Mouse (Mus musculus): ENCODE measurements around the gene Kcns1. TPM values are rescaled to one million over a fixed set of nuclear protein-coding genes. Genes with fewer than 3 reads are reported as not detected.

Kcns1 gene
- total RNA-seq, 2 experiments from 2014 or later = 20.3 to 20.7 TPM

DNA sequence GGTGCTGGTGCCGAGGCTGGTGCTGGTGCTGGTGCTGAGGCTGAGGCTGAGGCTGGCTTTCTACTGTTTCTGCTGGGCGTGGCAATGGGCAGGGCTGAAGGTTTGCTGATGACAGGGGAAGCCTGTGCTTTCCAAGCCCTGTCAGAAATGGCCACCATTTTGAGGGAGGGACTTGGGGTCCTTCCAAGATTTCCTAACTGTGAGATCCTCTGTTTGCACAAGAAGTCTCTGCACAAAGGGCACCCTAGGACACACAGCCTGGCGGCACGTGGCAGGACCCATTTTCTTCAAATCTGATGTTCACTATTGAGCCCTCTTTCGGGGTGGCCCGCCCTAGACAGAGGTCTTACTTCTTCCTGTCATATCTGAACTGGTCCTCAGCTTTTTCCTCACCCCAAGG, 19.7 kb upstream of the Kcns1 start, which contains the start of gene Wfdc12:
Gene Wfdc12 (minus strand): TSS at position 33 of the 400 bp plus-strand sequence.
- TF ChIP-seq CTCF (IDR thresholded peaks at IDR 0.05) = no peak
- H3K27ac ChIP-seq = no peak within 1 kb of the TSS
- H3K4me3 ChIP-seq = no peak within 1 kb of the TSS
- no peak for DNase-seq (ENCODE audit: extremely low spot score in 1 of 2, low spot score in 2 of 2)
- intact Hi-C loops (cut with DNase I) = no loop called here

DNA sequence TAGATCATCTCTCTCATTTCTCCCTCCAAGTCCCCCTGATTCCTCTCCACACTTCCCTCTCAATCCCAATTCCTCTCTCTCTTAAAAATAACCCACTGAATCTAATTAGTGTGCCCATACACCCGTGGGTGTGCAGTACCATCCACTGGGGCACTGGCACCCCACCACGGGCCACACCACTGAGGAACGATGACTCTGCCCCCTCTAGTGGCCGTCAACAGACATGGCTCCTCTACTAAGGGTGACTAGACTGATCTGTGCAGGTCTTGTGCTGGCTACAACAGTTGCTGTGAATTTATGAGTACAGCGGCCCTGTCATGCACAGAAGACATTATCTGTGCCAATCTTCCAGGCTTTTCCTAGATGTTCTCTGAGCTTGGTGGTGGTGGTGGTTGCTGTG, 17.8 kb upstream of the Kcns1 start:
- peak; percentile 46 for TF ChIP-seq CTCF (IDR thresholded peaks at IDR 0.05)
- Histone ChIP-seq H3K27ac (no peak overlapping the region), H3K4me3 (no peak overlapping the region)
- intact Hi-C loops (cut with DNase I) = no loop called here
- DNase-seq (ENCODE audit: extremely low spot score in 1 of 2, low spot score in 2 of 2) = no peak

DNA sequence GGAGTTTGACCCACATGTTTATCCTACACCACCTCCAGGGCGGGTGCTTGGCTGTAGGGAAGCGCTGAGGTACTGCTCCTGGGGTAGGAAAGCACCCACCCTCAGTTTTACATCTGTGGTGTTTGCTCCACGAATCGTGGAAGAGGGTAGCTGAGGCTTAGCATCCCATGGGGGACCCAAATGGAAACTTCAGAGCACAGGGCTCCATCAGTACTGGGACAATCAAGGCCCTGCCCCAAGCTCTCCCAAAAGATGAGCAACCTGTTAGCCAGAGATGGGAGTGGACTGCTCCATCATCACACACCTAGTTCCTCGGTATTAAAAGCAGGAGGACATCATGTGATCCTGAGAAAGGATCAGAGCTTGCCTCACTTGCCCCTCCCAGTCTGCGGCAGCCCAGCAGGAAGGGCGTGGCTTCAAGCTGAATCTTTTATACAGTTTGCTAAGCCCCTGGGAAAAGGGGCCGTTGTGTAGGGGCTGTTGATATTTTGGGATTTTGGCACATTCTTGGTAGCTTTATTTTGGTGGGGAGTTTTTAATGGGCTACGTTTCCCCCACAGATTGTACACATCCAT, 13.3 kb upstream of the Kcns1 start:
- intact Hi-C loops (cut with DNase I) = no loop called here
- Histone ChIP-seq H3K27ac (no peak overlapping the region), H3K4me3 (no peak overlapping the region)
- DNase-seq (ENCODE audit: extremely low spot score in 1 of 2, low spot score in 2 of 2) = peak in 1 of 2 experiments; percentile 5
- no peak for TF ChIP-seq CTCF (IDR thresholded peaks at IDR 0.05)

DNA sequence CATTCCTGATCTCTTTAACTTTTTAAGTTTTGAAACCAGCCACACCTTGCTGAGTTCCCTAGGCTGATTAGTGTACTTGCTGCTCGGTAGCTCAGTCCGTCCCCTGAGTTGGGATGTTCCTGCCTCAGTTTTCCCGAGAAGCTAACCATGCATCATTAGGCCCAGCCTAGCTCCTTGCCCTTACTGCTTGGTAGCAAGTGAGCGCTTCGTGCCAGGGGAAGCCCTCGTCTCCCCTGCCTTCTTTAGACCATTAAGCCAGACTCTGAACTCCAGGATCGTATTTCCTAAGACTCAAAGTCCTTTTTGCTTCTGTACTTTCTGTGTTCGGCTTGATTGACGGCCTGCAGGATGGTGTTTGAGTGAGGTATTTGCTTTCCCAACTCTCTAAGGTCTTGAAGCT, 12.4 kb upstream of the Kcns1 start:
- TF ChIP-seq CTCF (IDR thresholded peaks at IDR 0.05) = no peak
- H3K4me3 ChIP-seq = no peak overlapping the region
- DNase-seq (ENCODE audit: extremely low spot score in 1 of 2, low spot score in 2 of 2) = peak in 1 of 2 experiments; percentile 2
- intact Hi-C loops (cut with DNase I) = no loop called here
- no peak overlapping the region for H3K27ac ChIP-seq

DNA sequence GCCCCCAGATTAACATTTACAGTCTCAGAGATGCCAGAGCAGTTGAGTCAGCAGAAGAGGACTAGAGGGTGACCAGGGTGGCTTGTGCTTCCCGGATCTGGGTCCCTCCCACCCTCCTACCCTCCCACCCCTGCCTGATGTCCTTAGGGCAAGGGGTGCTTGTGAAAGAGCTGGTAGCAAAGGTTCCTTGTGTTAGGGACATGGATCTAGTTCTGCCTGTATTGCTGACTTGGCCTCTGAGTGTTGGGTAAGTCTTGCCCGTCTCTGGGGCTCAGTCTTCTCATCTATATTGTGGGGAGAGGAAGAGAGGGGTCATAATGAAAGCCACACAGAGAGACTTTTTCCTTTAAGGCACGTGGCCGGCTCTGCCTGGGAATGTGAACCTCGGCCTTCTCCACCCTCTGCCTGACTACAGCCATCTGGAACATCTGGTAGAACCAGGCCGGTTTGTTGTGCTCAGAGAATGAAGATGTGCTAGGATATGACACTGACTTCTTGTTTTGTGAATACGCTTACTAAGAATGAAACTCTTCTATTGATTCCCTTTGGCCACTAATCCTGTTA, 11.9 kb upstream of the Kcns1 start, which contains the start of gene Wfdc5:
Gene Wfdc5 (minus strand): TSS at position 51 of the 564 bp plus-strand sequence.
- no peak for TF ChIP-seq CTCF (IDR thresholded peaks at IDR 0.05)
- intact Hi-C loops (cut with DNase I) = no loop called here
- no peak within 1 kb of the TSS for H3K4me3 ChIP-seq

DNA sequence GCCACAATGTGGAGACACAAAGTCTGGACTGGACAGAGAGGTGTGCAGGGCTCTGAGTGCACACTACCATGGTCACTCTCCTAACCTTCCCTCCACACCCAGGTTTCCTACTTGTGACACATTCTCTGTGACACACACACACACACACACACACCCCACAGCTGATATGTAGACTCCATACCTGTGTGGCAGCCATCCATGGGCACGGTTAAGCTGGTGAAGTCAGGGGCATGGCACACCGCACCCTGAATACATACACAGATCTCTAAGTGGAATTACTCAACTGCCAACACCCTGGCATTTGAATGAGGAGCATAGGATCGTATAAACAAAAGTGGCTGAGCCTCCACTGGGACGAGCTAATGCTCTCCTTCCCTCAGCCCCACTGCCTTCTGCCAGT, 9.9 kb upstream of the Kcns1 start:
- Histone ChIP-seq H3K4me3 (no peak overlapping the region), H3K27ac (no peak overlapping the region)
- no peak for DNase-seq (ENCODE audit: extremely low spot score in 1 of 2, low spot score in 2 of 2)
- TF ChIP-seq CTCF (IDR thresholded peaks at IDR 0.05) = no peak
- intact Hi-C loops (cut with DNase I) = loop anchor here (1.0 kb wide), 1 partner anchor 46 kb away; no protein-coding TSS in a partner anchor

More for the DNA sequence above, 11.9 kb upstream of the Kcns1 start, which contains the start of gene Wfdc5:
- DNase-seq (ENCODE audit: extremely low spot score in 1 of 2, low spot score in 2 of 2) = peak in 1 of 2 experiments; percentile 2
- no peak within 1 kb of the TSS for H3K27ac ChIP-seq

DNA sequence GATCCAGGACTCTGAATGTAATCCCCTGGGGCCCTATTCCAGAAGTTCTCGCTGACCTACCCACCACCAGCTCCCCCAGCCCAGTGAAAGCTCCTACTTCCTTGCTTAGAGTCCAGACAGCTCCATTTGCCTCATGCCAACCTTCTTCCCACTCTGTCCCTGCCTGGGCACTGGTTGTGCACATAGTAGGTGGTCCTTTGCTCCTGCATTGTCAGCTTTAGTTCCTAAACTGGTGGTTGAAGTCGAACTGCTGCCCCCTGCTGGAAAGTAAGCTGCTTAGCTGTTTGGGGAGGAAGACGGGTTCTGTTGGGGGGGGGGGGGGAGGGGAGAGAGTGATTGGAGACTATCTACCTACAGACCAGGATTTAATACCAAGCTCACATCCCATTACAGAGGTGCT, 9.2 kb upstream of the Kcns1 start:
- Histone ChIP-seq H3K4me3 (no peak overlapping the region), H3K27ac (no peak overlapping the region)
- peak in 1 of 2 experiments; percentile 7 for DNase-seq (ENCODE audit: extremely low spot score in 1 of 2, low spot score in 2 of 2)
- intact Hi-C loops (cut with DNase I) = loop anchor here (1.0 kb wide), 1 partner anchor 46 kb away; no protein-coding TSS in a partner anchor
- TF ChIP-seq CTCF (IDR thresholded peaks at IDR 0.05) = peak; percentile 47

DNA sequence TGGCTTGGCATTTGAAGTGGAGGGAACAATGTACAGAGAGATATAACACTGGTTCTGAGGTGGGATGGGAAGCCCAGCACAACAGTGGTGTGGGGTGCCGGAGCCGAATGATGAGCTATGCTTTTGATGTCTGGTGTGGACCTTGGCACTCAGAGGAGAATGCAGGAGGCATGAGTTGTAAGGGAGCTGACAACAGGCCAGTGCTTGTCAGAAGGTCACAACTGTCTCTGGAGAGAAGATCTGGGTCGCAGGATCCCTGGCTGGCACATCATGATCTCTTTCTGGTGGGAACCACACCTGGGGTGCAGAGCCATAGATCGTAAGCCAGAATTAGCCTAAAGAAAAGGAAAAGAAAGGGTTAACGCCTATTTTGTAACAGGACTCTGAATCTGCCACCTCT, 6.9 kb upstream of the Kcns1 start:
- DNase-seq (ENCODE audit: extremely low spot score in 1 of 2, low spot score in 2 of 2) = no peak
- intact Hi-C loops (cut with DNase I) = no loop called here
- Histone ChIP-seq H3K4me3 (no peak overlapping the region), H3K27ac (no peak overlapping the region)
- no peak for TF ChIP-seq CTCF (IDR thresholded peaks at IDR 0.05)

DNA sequence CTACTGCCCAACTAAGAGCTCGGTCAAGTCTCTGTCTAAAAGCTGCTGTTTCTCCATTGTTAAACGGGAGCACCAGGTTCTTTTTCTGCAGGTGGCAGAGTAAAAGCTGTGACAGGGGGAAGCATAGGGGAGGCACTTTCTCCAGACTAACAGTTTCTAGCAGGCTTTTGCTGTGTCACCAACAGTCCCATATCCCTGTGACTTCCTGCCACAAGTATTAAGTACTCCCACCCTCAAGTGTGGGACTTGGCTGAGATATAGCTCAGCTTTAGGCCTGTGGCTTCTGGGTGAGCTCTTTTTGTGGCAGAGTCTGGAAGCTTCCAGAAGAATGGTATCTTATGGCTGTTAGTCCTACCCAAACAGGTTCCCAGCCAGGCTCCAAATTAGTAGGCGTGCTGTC, 4.9 kb upstream of the Kcns1 start:
- H3K4me3 ChIP-seq = no peak overlapping the region
- no peak for DNase-seq (ENCODE audit: extremely low spot score in 1 of 2, low spot score in 2 of 2)
- peak overlapping the region; percentile 60 for H3K27ac ChIP-seq
- TF ChIP-seq CTCF (IDR thresholded peaks at IDR 0.05) = no peak
- intact Hi-C loops (cut with DNase I) = loop anchor here (2.0 kb wide), 2 partner anchors 37 to 137 kb away; no protein-coding TSS in a partner anchor

DNA sequence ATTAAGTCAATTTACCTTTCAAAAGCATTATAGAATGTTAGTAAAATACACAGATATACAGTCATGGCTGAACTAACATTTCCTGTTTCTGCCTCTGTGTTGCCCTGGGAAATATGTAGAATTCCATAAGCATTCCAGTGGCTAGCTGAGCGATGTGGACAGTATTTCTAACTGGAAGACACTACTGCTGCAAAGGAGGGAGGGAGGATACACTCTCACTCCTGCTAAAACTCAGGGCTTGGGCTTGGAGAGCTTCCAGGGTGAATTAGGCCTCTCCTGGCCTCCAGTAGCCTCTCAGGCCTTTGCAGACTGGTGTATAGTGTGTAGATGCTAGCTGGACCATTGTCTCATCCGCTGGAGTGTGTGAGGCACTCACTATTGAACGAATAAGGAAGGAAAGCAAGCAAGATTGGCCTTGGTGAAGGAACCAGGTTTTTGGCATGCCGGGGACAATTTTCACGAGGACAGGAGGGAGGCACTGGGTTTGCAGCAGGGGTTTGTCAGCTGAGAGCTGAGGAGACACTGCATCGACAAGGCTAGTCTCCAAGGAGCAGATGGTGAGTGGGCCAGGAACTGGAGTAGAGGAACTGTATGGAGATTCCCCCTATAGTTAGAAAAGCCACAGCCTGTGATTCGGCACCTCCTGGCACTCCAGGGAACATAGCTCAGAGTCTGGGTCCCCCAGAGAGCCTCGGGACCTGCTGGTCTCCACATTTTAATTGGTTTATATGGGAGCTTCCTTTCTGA, 3.9 kb upstream of the Kcns1 start:
- DNase-seq (ENCODE audit: extremely low spot score in 1 of 2, low spot score in 2 of 2) = peak; percentile 52 to 76
- peak overlapping the region; percentile 66 for H3K27ac ChIP-seq
- TF ChIP-seq CTCF (IDR thresholded peaks at IDR 0.05) = no peak
- intact Hi-C loops (cut with DNase I) = loop anchor here (2.0 kb wide), 2 partner anchors 38 to 138 kb away; no protein-coding TSS in a partner anchor
- no peak overlapping the region for H3K4me3 ChIP-seq

DNA sequence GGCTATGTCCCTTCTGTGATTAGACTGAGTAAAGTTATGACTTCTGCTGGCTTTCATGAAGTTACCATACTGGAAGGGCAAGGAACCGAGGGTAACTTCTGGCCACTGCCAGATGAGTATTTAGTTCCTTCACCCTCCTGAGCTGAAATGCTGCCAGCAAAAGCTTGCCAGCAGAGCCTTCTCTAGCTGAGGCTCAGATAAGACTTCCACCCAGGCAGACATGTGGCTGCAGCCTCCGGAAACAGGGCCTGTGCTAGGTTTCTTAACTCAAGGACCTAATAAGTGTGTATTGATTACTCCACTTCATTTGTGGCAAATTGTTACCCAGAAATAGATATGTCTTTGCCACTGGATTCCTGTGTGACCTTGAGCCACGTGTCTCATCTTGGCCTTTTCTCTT, 2.5 kb upstream of the Kcns1 start:
- DNase-seq (ENCODE audit: extremely low spot score in 1 of 2, low spot score in 2 of 2) = no peak
- intact Hi-C loops (cut with DNase I) = no loop called here
- no peak for TF ChIP-seq CTCF (IDR thresholded peaks at IDR 0.05)
- H3K4me3 ChIP-seq = no peak overlapping the region
- peak overlapping the region; percentile 59 for H3K27ac ChIP-seq

DNA sequence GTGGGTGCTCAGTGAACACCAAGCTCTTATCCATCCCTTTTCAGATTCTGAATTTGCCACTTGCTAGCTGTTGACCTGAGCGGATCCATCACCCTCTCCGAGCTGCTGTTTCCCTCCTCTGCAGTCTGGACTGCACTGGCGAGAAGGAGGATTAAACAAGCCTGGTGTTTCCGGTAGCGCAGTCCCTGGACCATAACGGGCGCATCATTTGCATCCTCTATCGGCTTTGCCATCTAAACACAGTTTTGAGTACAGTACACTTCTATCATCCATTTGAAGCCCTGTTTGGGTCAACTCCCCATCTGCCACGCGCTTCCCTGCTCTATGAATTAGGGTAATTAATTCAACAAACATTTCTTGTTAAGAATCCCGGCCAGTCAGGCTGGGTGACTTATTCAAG, 587 bp downstream of the Kcns1 start:
- Histone ChIP-seq H3K4me3 (peak overlapping the region; percentile 36), H3K27ac (peak overlapping the region; percentile 80)
- intact Hi-C loops (cut with DNase I) = loop anchor here (2.0 kb wide), 1 partner anchor 34 kb away; no protein-coding TSS in a partner anchor
- no peak for TF ChIP-seq CTCF (IDR thresholded peaks at IDR 0.05)
- peak in 1 of 2 experiments; percentile 25 for DNase-seq (ENCODE audit: extremely low spot score in 1 of 2, low spot score in 2 of 2)

All from left cerebral cortex, adult 2 months (tissue).